Mouse (Mus musculus) skeletal muscle tissue, adult 2 months (tissue): ENCODE measurements around the gene Ppp1r13b.

Source experiments
- DNase-seq: peaks from one replicate; pipeline ENCODE4 v3.0.0-alpha.2; 2012; ENCODE audit warnings: low read depth, low spot score

Gene Ppp1r13b

GRCm38 (mm10) chr12:111829447-111829846 lies 78.5 kb downstream of the Ppp1r13b start:
- DNase-seq = no peak

- DNase-seq = no peak
Measured at GRCm38 (mm10) chr12:111827556-111827955, 80.4 kb downstream of the Ppp1r13b start.

GRCm38 (mm10) chr12:111821931-111822330 lies 86.0 kb downstream of the Ppp1r13b start:
- DNase-seq = no peak

GRCm38 (mm10) chr12:111820708-111821107 lies 87.2 kb downstream of the Ppp1r13b start:
- no peak for DNase-seq

- DNase-seq = no peak
Measured at GRCm38 (mm10) chr12:111819936-111820335, 88.0 kb downstream of the Ppp1r13b start.

- DNase-seq = no peak
Measured at GRCm38 (mm10) chr12:111817991-111818390, 89.9 kb downstream of the Ppp1r13b start.

GRCm38 (mm10) chr12:111816967-111817366 lies 90.9 kb downstream of the Ppp1r13b start:
- DNase-seq = no peak

GRCm38 (mm10) chr12:111816528-111816927 lies 91.4 kb downstream of the Ppp1r13b start:
- no peak for DNase-seq

GRCm38 (mm10) chr12:111814769-111815762 lies 92.8 kb downstream of the Ppp1r13b start:
- no peak for DNase-seq

GRCm38 (mm10) chr12:111813766-111814617 lies 93.9 kb downstream of the Ppp1r13b start, which contains the start of the genes Xrcc3 and Zfyve21:
Gene Xrcc3, minus strand, starts transcription at chr12:111813873.
Gene Zfyve21, plus strand, starts transcription at chr12:111814170.
- peak; percentile 99 for DNase-seq

- DNase-seq = no peak
Measured at GRCm38 (mm10) chr12:111813111-111813765, 94.7 kb downstream of the Ppp1r13b start.

- no peak for DNase-seq
Measured at GRCm38 (mm10) chr12:111812611-111813010, 95.3 kb downstream of the Ppp1r13b start.

GRCm38 (mm10) chr12:111812075-111812474 lies 95.8 kb downstream of the Ppp1r13b start:
- no peak for DNase-seq

GRCm38 (mm10) chr12:111809762-111810161 lies 98.1 kb downstream of the Ppp1r13b start:
- peak; percentile 81 for DNase-seq

GRCm38 (mm10) chr12:111808775-111809174 lies 99.1 kb downstream of the Ppp1r13b start:
- no peak for DNase-seq

- no peak for DNase-seq
Measured at GRCm38 (mm10) chr12:111803538-111803937, 104.4 kb downstream of the Ppp1r13b start.

GRCm38 (mm10) chr12:111800459-111801183 lies 107.3 kb downstream of the Ppp1r13b start:
- DNase-seq = no peak

GRCm38 (mm10) chr12:111798493-111798892 lies 109.4 kb downstream of the Ppp1r13b start:
- DNase-seq = no peak

GRCm38 (mm10) chr12:111797251-111797650 lies 110.7 kb downstream of the Ppp1r13b start:
- no peak for DNase-seq

- no peak for DNase-seq
Measured at GRCm38 (mm10) chr12:111795180-111795895, 112.6 kb downstream of the Ppp1r13b start.
